In genomic region chr14:113431220-113431619, GRCm38 (mm10) we compare ENCODE assay signal across 15 mouse cellular contexts.
DNase-seq lines count a peak whose midpoint lies in the region; ATAC-seq lines count a peak whose summit lies in the region.
"Had no signal": no experiment of that assay in that cellular context is flagged by ENCODE, and none has a peak within 500 bp of the region (broad histone marks: within the 10 kb centered on the region; RNA-seq: fewer than 3 reads in every experiment).

No protein-coding gene starts in this region.

- no peak for DNase-seq in cerebellum, postnatal 4 days (ENCODE audit: low spot score in 2 of 2)
- peak; percentile 57 to 75 for DNase-seq in cerebellum, postnatal 36 days
- peak; percentile 2 to 77 for DNase-seq in layer of hippocampus, postnatal 14 days (ENCODE audit: low spot score in 2 of 2)
- no peak for DNase-seq in ovary, postnatal 10 days (ENCODE audit: low spot score)
- DNase-seq in kidney, adult 9 months: no peak
- DNase-seq: kidney, postnatal 4 days; spleen, adult 18-20 months had no signal

- H3K9ac ChIP-seq in neural tube, embryonic 14.5 days (replicated peaks; ENCODE audit: low read depth, low read length): no peak overlapping the region
- no peak overlapping the region for H3K9ac ChIP-seq in neural tube, embryonic 15.5 days (replicated peaks)
- H3K9ac ChIP-seq: heart, embryonic 15.5 days; limb, embryonic 15.5 days; lung, embryonic 15.5 days had no signal

- H3K36me3 ChIP-seq in neural tube, embryonic 14.5 days (ENCODE audit: control insufficient read depth, insufficient read depth, low read length): no peaks in the 10 kb centered on the region
- no peaks in the 10 kb centered on the region for H3K36me3 ChIP-seq in neural tube, embryonic 15.5 days
- H3K36me3 ChIP-seq: heart, embryonic 15.5 days; limb, embryonic 15.5 days; lung, embryonic 15.5 days had no signal

- H3K4me3 ChIP-seq in neural tube, embryonic 14.5 days (ENCODE audit: low read depth, low read length): no peak overlapping the region
- no peak overlapping the region for H3K4me3 ChIP-seq in neural tube, embryonic 15.5 days (replicated peaks)
- H3K4me3 ChIP-seq: heart, embryonic 15.5 days; limb, embryonic 15.5 days; lung, embryonic 15.5 days had no signal

- no peaks in the 10 kb centered on the region for H3K27me3 ChIP-seq in neural tube, embryonic 14.5 days (ENCODE audit: control insufficient read depth, insufficient read depth, low read length)
- H3K27me3 ChIP-seq in neural tube, embryonic 15.5 days (replicated peaks): no peaks in the 10 kb centered on the region
- H3K27me3 ChIP-seq: heart, embryonic 15.5 days; limb, embryonic 15.5 days; lung, embryonic 15.5 days had no signal

- no peaks in the 10 kb centered on the region for H3K4me1 ChIP-seq in neural tube, embryonic 14.5 days (ENCODE audit: control insufficient read depth, insufficient read depth, low read length)
- H3K4me1 ChIP-seq in neural tube, embryonic 15.5 days: no peaks in the 10 kb centered on the region
- H3K4me1 ChIP-seq: heart, embryonic 15.5 days; limb, embryonic 15.5 days; lung, embryonic 15.5 days had no signal

- 59% methylated on average over 4 of the region's 4 CpGs for WGBS in neural tube, embryonic 14.5 days
- 53% methylated on average over 4 of the region's 4 CpGs for WGBS in neural tube, embryonic 15.5 days

- peak; percentile 98 for ATAC-seq in cerebellum, adult (ENCODE audit: insufficient number of reproducible peaks, low FRiP score, low TSS enrichment)
- ATAC-seq in neural tube, embryonic 14.5 days (ENCODE audit: low read depth): peak; percentile 71; the same call in 1 of the 2 replicates
- no peak for ATAC-seq in neural tube, embryonic 15.5 days (ENCODE audit: low FRiP score)
- ATAC-seq: intestine, postnatal 0 days had no signal

- H3K4me2 ChIP-seq in neural tube, embryonic 14.5 days (ENCODE audit: low read depth, low read length): no peak overlapping the region
- H3K4me2 ChIP-seq in neural tube, embryonic 15.5 days: no peak overlapping the region
- H3K4me2 ChIP-seq: heart, embryonic 15.5 days; limb, embryonic 15.5 days; lung, embryonic 15.5 days; midbrain, embryonic 11.5 days had no signal

- H3K9me3 ChIP-seq in neural tube, embryonic 14.5 days (ENCODE audit: control insufficient read depth, low read length): no peaks in the 10 kb centered on the region
- H3K9me3 ChIP-seq in neural tube, embryonic 15.5 days (replicated peaks): no peaks in the 10 kb centered on the region
- H3K9me3 ChIP-seq: heart, embryonic 15.5 days; limb, embryonic 15.5 days; lung, embryonic 15.5 days had no signal

- H3K27ac ChIP-seq in neural tube, embryonic 14.5 days (ENCODE audit: low read depth, low read length): no peak overlapping the region
- no peak overlapping the region for H3K27ac ChIP-seq in neural tube, embryonic 15.5 days (replicated peaks)
- H3K27ac ChIP-seq: heart, embryonic 15.5 days; limb, embryonic 15.5 days; lung, embryonic 15.5 days had no signal

Comparison
In these comparisons a context has a peak if more than half of its experiments do, and no peak if none do; other contexts are left out.
1. DNase-seq: peak in cerebellum, postnatal 36 days (2 of 2) and layer of hippocampus, postnatal 14 days (2 of 2); none in cerebellum, postnatal 4 days (0 of 2), ovary, postnatal 10 days (single experiment) and kidney, adult 9 months (single experiment).